Mouse (Mus musculus): ENCODE results near the gene Diras1.

The Diras1 gene

GRCm38 (mm10) chr10:80973722-80974121 lies 51.7 kb downstream of the Diras1 start:
- no peak for DNase-seq (ENCODE audit: low read depth, low spot score)

GRCm38 (mm10) chr10:80972071-80972987 lies 53.1 kb downstream of the Diras1 start:
- peak; percentile 33 for DNase-seq (ENCODE audit: low read depth, low spot score)

- no peak for DNase-seq (ENCODE audit: low read depth, low spot score)
Measured at GRCm38 (mm10) chr10:80971533-80971932, 53.9 kb downstream of the Diras1 start.

- DNase-seq (ENCODE audit: low read depth, low spot score): no peak
Measured at GRCm38 (mm10) chr10:80970159-80970558, 55.3 kb downstream of the Diras1 start.
